13 mouse cellular contexts compared by ENCODE assay signal in the genomic region with DNA sequence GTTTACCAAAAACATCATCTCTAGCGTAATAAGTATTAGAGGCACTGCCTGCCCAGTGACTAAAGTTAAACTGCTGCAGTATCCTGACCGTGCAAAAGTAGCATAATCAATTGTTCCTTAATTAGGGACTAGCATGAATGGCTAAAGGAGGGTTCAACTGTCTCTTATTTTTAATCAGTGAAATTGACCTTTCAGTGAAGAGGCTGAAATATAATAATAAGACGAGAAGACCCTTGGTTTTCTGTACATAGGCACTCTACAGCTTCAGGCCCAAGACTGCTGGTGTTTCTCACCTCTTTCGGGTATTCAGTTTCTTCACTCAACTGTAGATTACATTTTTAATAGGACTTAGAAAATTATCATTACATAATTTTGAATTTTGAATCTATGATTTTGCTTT. TPM values are rescaled to one million over a fixed set of nuclear protein-coding genes. Genes with fewer than 3 reads are reported as not detected.
DNase-seq lines count a peak whose midpoint lies in the region; ATAC-seq lines count a peak whose summit lies in the region.
"Had no signal": no experiment of that assay in that cellular context is flagged by ENCODE, and none has a peak within 500 bp of the region (broad histone marks: within the 10 kb centered on the region; RNA-seq: fewer than 3 reads in every experiment).

No protein-coding gene starts in this region.

- DNase-seq in heart, adult 8-10 months (ENCODE audit: low spot score), result no peak
- no peak for DNase-seq in midbrain, embryonic 11.5 days (ENCODE audit: low spot score, missing footprints)
- no peak for DNase-seq in gastrocnemius, adult 18-20 months (ENCODE audit: low spot score)
- DNase-seq in spleen, postnatal 36 days (ENCODE audit: low spot score in 2 of 2), result no peak
- DNase-seq: adrenal gland, postnatal 25 days; cerebellum, postnatal 36 days; lung, postnatal 10 days had no signal

- no peak overlapping the region for H3K4me2 ChIP-seq in heart, embryonic 13.5 days
- no peak overlapping the region for H3K4me2 ChIP-seq in midbrain, embryonic 11.5 days
- no peak overlapping the region for H3K4me2 ChIP-seq in midbrain, embryonic 15.5 days
- no peak overlapping the region for H3K4me2 ChIP-seq in stomach, embryonic 14.5 days (replicated peaks; ENCODE audit: low read depth, low read length)
- H3K4me2 ChIP-seq: neural tube, embryonic 13.5 days had no signal

- ATAC-seq in heart, embryonic 13.5 days (ENCODE audit: extremely low read depth, insufficient number of reproducible peaks, low FRiP score, low TSS enrichment), result peak; percentile 79; the same call in 1 of the 2 replicates
- peak; percentile 82 for ATAC-seq in midbrain, embryonic 11.5 days (ENCODE audit: low FRiP score)
- ATAC-seq in midbrain, embryonic 15.5 days (replicated peaks), result no peak
- peak; percentile 100 for ATAC-seq in erythroid progenitor cell, adult 5-6 weeks (replicated peaks; ENCODE audit: low FRiP score, poor library complexity, severe bottlenecking)
- 0 out of 2 replicates have a peak, but pooled peaks have one; percentile 76 for ATAC-seq in stomach, embryonic 14.5 days (ENCODE audit: insufficient number of reproducible peaks, insufficient read depth, low FRiP score, low read depth)

- H3K36me3 ChIP-seq in heart, embryonic 13.5 days, result no peaks in the 10 kb centered on the region
- no peaks in the 10 kb centered on the region for H3K36me3 ChIP-seq in midbrain, embryonic 11.5 days (ENCODE audit: control insufficient read depth, insufficient read depth, low read length)
- no peaks in the 10 kb centered on the region for H3K36me3 ChIP-seq in midbrain, embryonic 15.5 days (replicated peaks)
- H3K36me3 ChIP-seq in stomach, embryonic 14.5 days (ENCODE audit: control insufficient read depth, insufficient read depth, low read length), result no peaks in the 10 kb centered on the region
- H3K36me3 ChIP-seq: neural tube, embryonic 13.5 days had no signal

- H3K4me3 ChIP-seq in heart, embryonic 13.5 days, result no peak overlapping the region
- H3K4me3 ChIP-seq in midbrain, embryonic 11.5 days (ENCODE audit: low read depth, low read length), result no peak overlapping the region
- no peak overlapping the region for H3K4me3 ChIP-seq in midbrain, embryonic 15.5 days
- no peak overlapping the region for H3K4me3 ChIP-seq in stomach, embryonic 14.5 days (ENCODE audit: low read depth, low read length)
- H3K4me3 ChIP-seq: neural tube, embryonic 13.5 days had no signal

- no peaks in the 10 kb centered on the region for H3K27me3 ChIP-seq in heart, embryonic 13.5 days (replicated peaks)
- H3K27me3 ChIP-seq in midbrain, embryonic 11.5 days (ENCODE audit: control insufficient read depth, insufficient read depth, low read length), result no peaks in the 10 kb centered on the region
- H3K27me3 ChIP-seq in midbrain, embryonic 15.5 days (replicated peaks), result no peaks in the 10 kb centered on the region
- no peaks in the 10 kb centered on the region for H3K27me3 ChIP-seq in stomach, embryonic 14.5 days (ENCODE audit: control insufficient read depth, insufficient read depth, low read length)
- H3K27me3 ChIP-seq: neural tube, embryonic 13.5 days had no signal

- no peak overlapping the region for H3K27ac ChIP-seq in heart, embryonic 13.5 days (replicated peaks)
- H3K27ac ChIP-seq in midbrain, embryonic 11.5 days (ENCODE audit: low read depth, low read length), result no peak overlapping the region
- no peak overlapping the region for H3K27ac ChIP-seq in midbrain, embryonic 15.5 days
- no peak overlapping the region for H3K27ac ChIP-seq in stomach, embryonic 14.5 days (ENCODE audit: low read length)
- H3K27ac ChIP-seq: neural tube, embryonic 13.5 days had no signal

- 76% methylated on average over 4 of the region's 4 CpGs for WGBS in heart, embryonic 13.5 days
- 91% methylated on average over 4 of the region's 4 CpGs for WGBS in midbrain, embryonic 11.5 days
- WGBS in midbrain, embryonic 15.5 days, result 86% methylated on average over 4 of the region's 4 CpGs
- 84% methylated on average over 4 of the region's 4 CpGs for WGBS in stomach, embryonic 14.5 days

- no peaks in the 10 kb centered on the region for H3K9me3 ChIP-seq in heart, embryonic 13.5 days
- H3K9me3 ChIP-seq in midbrain, embryonic 11.5 days (ENCODE audit: control insufficient read depth, low read length), result no peaks in the 10 kb centered on the region
- H3K9me3 ChIP-seq in midbrain, embryonic 15.5 days, result no peaks in the 10 kb centered on the region
- H3K9me3 ChIP-seq in stomach, embryonic 14.5 days (ENCODE audit: control insufficient read depth, low read depth, low read length), result no peaks in the 10 kb centered on the region
- H3K9me3 ChIP-seq: neural tube, embryonic 13.5 days had no signal

- no peak overlapping the region for H3K9ac ChIP-seq in heart, embryonic 13.5 days
- no peak overlapping the region for H3K9ac ChIP-seq in midbrain, embryonic 11.5 days (ENCODE audit: low read length)
- no peak overlapping the region for H3K9ac ChIP-seq in midbrain, embryonic 15.5 days
- H3K9ac ChIP-seq in stomach, embryonic 14.5 days (replicated peaks; ENCODE audit: low read depth, low read length), result no peak overlapping the region
- H3K9ac ChIP-seq: neural tube, embryonic 13.5 days had no signal

- H3K4me1 ChIP-seq in heart, embryonic 13.5 days, result no peaks in the 10 kb centered on the region
- H3K4me1 ChIP-seq in midbrain, embryonic 11.5 days (ENCODE audit: control insufficient read depth, insufficient read depth, low read length), result no peaks in the 10 kb centered on the region
- H3K4me1 ChIP-seq in midbrain, embryonic 15.5 days, result no peaks in the 10 kb centered on the region
- no peaks in the 10 kb centered on the region for H3K4me1 ChIP-seq in stomach, embryonic 14.5 days (ENCODE audit: control insufficient read depth, insufficient read depth, low read length)
- H3K4me1 ChIP-seq: neural tube, embryonic 13.5 days had no signal

RNA-seq across cellular contexts. Expression of gene Gm20594, which starts 0.4 kb away (rescaled TPM):
- polyA plus RNA-seq in heart, embryonic 13.5 days (2015; fragmentation: Nextera tagmentation; extraction: Ambion mirVana), result not detected in 2 replicates
- total RNA-seq in heart, adult 8-10 months (2022), result not detected
- not detected in 2 replicates for polyA plus RNA-seq in midbrain, embryonic 11.5 days (2014; fragmentation: Nextera tagmentation; extraction: Ambion mirVana)
- polyA plus RNA-seq in midbrain, embryonic 15.5 days (2015; fragmentation: Nextera tagmentation; extraction: Ambion mirVana), result not detected in 2 replicates
- not detected in 2 replicates for total RNA-seq in erythroid progenitor cell, adult 5-6 weeks (2015; ENCODE audit: low replicate concordance)
- not detected in 2 replicates for total RNA-seq in erythroid progenitor cell, adult 5-6 weeks (2017; ENCODE audit: low replicate concordance)
- polyA plus RNA-seq in stomach, embryonic 14.5 days (2014; fragmentation: Nextera tagmentation; extraction: Ambion mirVana), result not detected in 2 replicates
- not detected for total RNA-seq in gastrocnemius, adult 18-20 months (2021)
- total RNA-seq: adrenal gland, postnatal 25 days; left cerebral cortex, adult 18-20 months had no signal
- polyA plus RNA-seq: neural tube, embryonic 13.5 days had no signal
